Mouse (Mus musculus): Measurements from ENCODE around the gene Pde1c. TPM values are rescaled to one million over a fixed set of nuclear protein-coding genes. Genes with fewer than 3 reads are reported as not detected.

Pde1c gene
- polyA plus RNA-seq, 1 experiment from 2014 or later, result 13.5 TPM

- Histone ChIP-seq H3K36me3 (ENCODE audit: control insufficient read depth, insufficient read depth, low read length) (no peaks in the 10 kb centered on the region), H3K4me3 (ENCODE audit: low read depth, low read length) (no peak overlapping the region), H3K4me2 (ENCODE audit: low read depth, low read length) (no peak overlapping the region), H3K4me1 (ENCODE audit: control insufficient read depth, insufficient read depth, low read length) (no peaks in the 10 kb centered on the region), H3K9me3 (ENCODE audit: control insufficient read depth, low read length) (no peaks in the 10 kb centered on the region), H3K9ac (replicated peaks; ENCODE audit: low read depth, low read length) (no peak overlapping the region), H3K27me3 (ENCODE audit: control insufficient read depth, insufficient read depth, low read length) (no peaks in the 10 kb centered on the region), H3K27ac (ENCODE audit: low read depth, low read length) (no peak overlapping the region)
- ATAC-seq (ENCODE audit: low read depth), result no peak
- 76% methylated on average over 3 of the region's 3 CpGs for WGBS
Measured at GRCm38 (mm10) chr6:56048580-56048979, 520.3 kb downstream of the Pde1c start.

- ATAC-seq (ENCODE audit: low read depth), result peak; percentile 58; the same call in 1 of the 2 replicates
- H3K27me3 ChIP-seq (ENCODE audit: control insufficient read depth, insufficient read depth, low read length), result no peaks in the 10 kb centered on the region
- no peak overlapping the region for H3K27ac ChIP-seq (ENCODE audit: low read depth, low read length)
- no peaks in the 10 kb centered on the region for H3K9me3 ChIP-seq (ENCODE audit: control insufficient read depth, low read length)
- H3K36me3 ChIP-seq (ENCODE audit: control insufficient read depth, insufficient read depth, low read length), result no peaks in the 10 kb centered on the region
- H3K4me3 ChIP-seq (ENCODE audit: low read depth, low read length), result no peak overlapping the region
- no peaks in the 10 kb centered on the region for H3K4me1 ChIP-seq (ENCODE audit: control insufficient read depth, insufficient read depth, low read length)
- no peak overlapping the region for H3K4me2 ChIP-seq (ENCODE audit: low read depth, low read length)
- no peak overlapping the region for H3K9ac ChIP-seq (replicated peaks; ENCODE audit: low read depth, low read length)
- 23% methylated on average over 1 of the region's 1 CpGs for WGBS
Measured at GRCm38 (mm10) chr6:56044716-56045115, 524.2 kb downstream of the Pde1c start.

- Histone ChIP-seq H3K36me3 (ENCODE audit: control insufficient read depth, insufficient read depth, low read length) (no peaks in the 10 kb centered on the region), H3K4me2 (ENCODE audit: low read depth, low read length) (no peak overlapping the region), H3K27me3 (ENCODE audit: control insufficient read depth, insufficient read depth, low read length) (no peaks in the 10 kb centered on the region), H3K9me3 (ENCODE audit: control insufficient read depth, low read length) (no peaks in the 10 kb centered on the region), H3K4me1 (ENCODE audit: control insufficient read depth, insufficient read depth, low read length) (no peaks in the 10 kb centered on the region), H3K4me3 (ENCODE audit: low read depth, low read length) (no peak overlapping the region), H3K9ac (replicated peaks; ENCODE audit: low read depth, low read length) (no peak overlapping the region), H3K27ac (ENCODE audit: low read depth, low read length) (no peak overlapping the region)
- WGBS, result 25% methylated on average over 5 of the region's 5 CpGs
- ATAC-seq (ENCODE audit: low read depth), result no peak
Measured at GRCm38 (mm10) chr6:56044270-56044669, 524.6 kb downstream of the Pde1c start.

- Histone ChIP-seq H3K4me1 (ENCODE audit: control insufficient read depth, insufficient read depth, low read length) (no peaks in the 10 kb centered on the region), H3K4me2 (ENCODE audit: low read depth, low read length) (no peak overlapping the region), H3K9ac (replicated peaks; ENCODE audit: low read depth, low read length) (no peak overlapping the region), H3K27ac (ENCODE audit: low read depth, low read length) (no peak overlapping the region), H3K36me3 (ENCODE audit: control insufficient read depth, insufficient read depth, low read length) (no peaks in the 10 kb centered on the region), H3K27me3 (ENCODE audit: control insufficient read depth, insufficient read depth, low read length) (no peaks in the 10 kb centered on the region), H3K9me3 (ENCODE audit: control insufficient read depth, low read length) (no peaks in the 10 kb centered on the region), H3K4me3 (ENCODE audit: low read depth, low read length) (no peak overlapping the region)
- ATAC-seq (ENCODE audit: low read depth), result peak; percentile 57
- WGBS, result 40% methylated on average over 4 of the region's 4 CpGs
Measured at GRCm38 (mm10) chr6:56039476-56040055, 529.3 kb downstream of the Pde1c start.

- Histone ChIP-seq H3K4me2 (ENCODE audit: low read depth, low read length) (no peak overlapping the region), H3K9ac (replicated peaks; ENCODE audit: low read depth, low read length) (no peak overlapping the region), H3K36me3 (ENCODE audit: control insufficient read depth, insufficient read depth, low read length) (no peaks in the 10 kb centered on the region), H3K4me3 (ENCODE audit: low read depth, low read length) (no peak overlapping the region), H3K9me3 (ENCODE audit: control insufficient read depth, low read length) (no peaks in the 10 kb centered on the region), H3K27me3 (ENCODE audit: control insufficient read depth, insufficient read depth, low read length) (no peaks in the 10 kb centered on the region), H3K27ac (ENCODE audit: low read depth, low read length) (no peak overlapping the region), H3K4me1 (ENCODE audit: control insufficient read depth, insufficient read depth, low read length) (no peaks in the 10 kb centered on the region)
- 83% methylated on average over 10 of the region's 10 CpGs for WGBS
- ATAC-seq (ENCODE audit: low read depth), result no peak
Measured at GRCm38 (mm10) chr6:56035054-56035453, 533.8 kb downstream of the Pde1c start.

GRCm38 (mm10) chr6:56032231-56032630 is 536.7 kb downstream of the Pde1c start:
- Histone ChIP-seq H3K27ac (ENCODE audit: low read depth, low read length) (no peak overlapping the region), H3K4me1 (ENCODE audit: control insufficient read depth, insufficient read depth, low read length) (no peaks in the 10 kb centered on the region), H3K4me3 (ENCODE audit: low read depth, low read length) (no peak overlapping the region), H3K36me3 (ENCODE audit: control insufficient read depth, insufficient read depth, low read length) (no peaks in the 10 kb centered on the region), H3K9me3 (ENCODE audit: control insufficient read depth, low read length) (no peaks in the 10 kb centered on the region), H3K27me3 (ENCODE audit: control insufficient read depth, insufficient read depth, low read length) (no peaks in the 10 kb centered on the region), H3K4me2 (ENCODE audit: low read depth, low read length) (no peak overlapping the region), H3K9ac (replicated peaks; ENCODE audit: low read depth, low read length) (no peak overlapping the region)
- no peak for ATAC-seq (ENCODE audit: low read depth)
- WGBS, result 76% methylated on average over 2 of the region's 2 CpGs

- WGBS, result 41% methylated on average over 5 of the region's 5 CpGs
- H3K4me3 ChIP-seq (ENCODE audit: low read depth, low read length), result no peak overlapping the region
- H3K4me1 ChIP-seq (ENCODE audit: control insufficient read depth, insufficient read depth, low read length), result no peaks in the 10 kb centered on the region
- H3K9ac ChIP-seq (replicated peaks; ENCODE audit: low read depth, low read length), result no peak overlapping the region
- H3K9me3 ChIP-seq (ENCODE audit: control insufficient read depth, low read length), result no peaks in the 10 kb centered on the region
- H3K4me2 ChIP-seq (ENCODE audit: low read depth, low read length), result no peak overlapping the region
- ATAC-seq (ENCODE audit: low read depth), result no peak
- no peaks in the 10 kb centered on the region for H3K36me3 ChIP-seq (ENCODE audit: control insufficient read depth, insufficient read depth, low read length)
- no peak overlapping the region for H3K27ac ChIP-seq (ENCODE audit: low read depth, low read length)
- H3K27me3 ChIP-seq (ENCODE audit: control insufficient read depth, insufficient read depth, low read length), result no peaks in the 10 kb centered on the region
Measured at GRCm38 (mm10) chr6:56029986-56030385, 538.9 kb downstream of the Pde1c start.

GRCm38 (mm10) chr6:56027966-56028365 is 540.9 kb downstream of the Pde1c start:
- no peak for ATAC-seq (ENCODE audit: low read depth)
- no peak overlapping the region for H3K27ac ChIP-seq (ENCODE audit: low read depth, low read length)
- WGBS, result 90% methylated on average over 5 of the region's 5 CpGs
- no peak overlapping the region for H3K4me2 ChIP-seq (ENCODE audit: low read depth, low read length)
- H3K36me3 ChIP-seq (ENCODE audit: control insufficient read depth, insufficient read depth, low read length), result no peaks in the 10 kb centered on the region
- H3K9ac ChIP-seq (replicated peaks; ENCODE audit: low read depth, low read length), result no peak overlapping the region
- no peaks in the 10 kb centered on the region for H3K9me3 ChIP-seq (ENCODE audit: control insufficient read depth, low read length)
- no peaks in the 10 kb centered on the region for H3K4me1 ChIP-seq (ENCODE audit: control insufficient read depth, insufficient read depth, low read length)
- no peak overlapping the region for H3K4me3 ChIP-seq (ENCODE audit: low read depth, low read length)
- no peaks in the 10 kb centered on the region for H3K27me3 ChIP-seq (ENCODE audit: control insufficient read depth, insufficient read depth, low read length)

GRCm38 (mm10) chr6:56027318-56027717 is 541.6 kb downstream of the Pde1c start:
- H3K9me3 ChIP-seq (ENCODE audit: control insufficient read depth, low read length), result no peaks in the 10 kb centered on the region
- no peaks in the 10 kb centered on the region for H3K27me3 ChIP-seq (ENCODE audit: control insufficient read depth, insufficient read depth, low read length)
- no peak overlapping the region for H3K27ac ChIP-seq (ENCODE audit: low read depth, low read length)
- no peak overlapping the region for H3K9ac ChIP-seq (replicated peaks; ENCODE audit: low read depth, low read length)
- no peaks in the 10 kb centered on the region for H3K36me3 ChIP-seq (ENCODE audit: control insufficient read depth, insufficient read depth, low read length)
- 70% methylated on average over 6 of the region's 6 CpGs for whole genome bisulfite sequencing
- peak; percentile 44; the same call in 1 of the 2 replicates for ATAC-seq (ENCODE audit: low read depth)
- H3K4me1 ChIP-seq (ENCODE audit: control insufficient read depth, insufficient read depth, low read length), result no peaks in the 10 kb centered on the region
- no peak overlapping the region for H3K4me3 ChIP-seq (ENCODE audit: low read depth, low read length)
- H3K4me2 ChIP-seq (ENCODE audit: low read depth, low read length), result no peak overlapping the region

Measured in neural tube, embryonic 14.5 days (tissue).